Mouse (Mus musculus) kidney, postnatal 36 days (tissue): ENCODE measurements around the gene Mthfd1l.

Source experiments
- DNase-seq, 2 experiments: peaks; one replicate each; pipeline ENCODE4 v3.0.0; 2021 to 2022; ENCODE audit warnings: mixed read lengths in 2 of 2

Mthfd1l gene

GRCm38 (mm10) chr10:4084907-4085306, 112.0 kb downstream of the Mthfd1l start:
- no peak for DNase-seq

DNA sequence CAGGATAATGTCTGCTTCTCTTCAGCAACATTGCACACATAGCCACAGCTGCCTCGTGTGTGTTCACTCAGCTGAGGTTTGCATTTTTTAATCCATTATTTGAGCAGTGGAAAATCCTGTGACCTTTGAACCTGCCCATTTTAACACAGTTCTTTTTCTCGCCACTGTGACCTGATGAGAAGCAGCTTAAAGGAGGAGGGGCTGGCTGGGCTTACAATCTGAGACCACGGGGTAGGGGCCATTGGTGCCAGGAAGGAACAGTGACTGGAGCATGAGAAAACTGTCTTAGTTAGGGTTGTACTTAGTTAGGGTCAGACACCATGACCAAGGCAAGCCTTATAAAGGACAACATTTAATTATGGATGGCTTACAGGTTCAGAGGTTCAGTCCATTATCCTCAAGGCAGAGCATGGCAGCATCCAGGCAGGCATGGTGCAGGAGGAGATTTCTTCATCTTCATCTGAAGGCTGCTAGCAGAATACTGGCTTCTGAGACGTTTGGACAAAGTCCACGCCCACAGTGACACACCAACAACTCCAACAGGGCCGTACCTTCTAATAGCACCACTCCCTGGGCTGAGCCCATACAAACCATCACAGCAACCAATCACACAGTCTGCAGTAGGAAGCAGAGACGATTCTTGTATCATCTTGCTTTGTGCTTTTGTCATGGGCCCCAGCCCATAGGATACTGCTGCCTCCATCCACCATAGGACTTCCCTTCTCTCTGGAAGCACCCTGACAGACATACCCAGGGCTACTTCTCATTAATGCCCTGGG, 112.6 kb downstream of the Mthfd1l start:
- no peak for DNase-seq

GRCm38 (mm10) chr10:4087563-4087962, 114.6 kb downstream of the Mthfd1l start:
- no peak for DNase-seq

- peak in 1 of 2 experiments; percentile 74 for DNase-seq
These were observed 116.0 kb downstream of the Mthfd1l start for GRCm38 (mm10) chr10:4088744-4089414.

- no peak for DNase-seq
These were observed 117.0 kb downstream of the Mthfd1l start for GRCm38 (mm10) chr10:4089885-4090284.

GRCm38 (mm10) chr10:4092990-4093389, 120.1 kb downstream of the Mthfd1l start:
- DNase-seq, result no peak

GRCm38 (mm10) chr10:4094093-4094817, 121.3 kb downstream of the Mthfd1l start:
- DNase-seq, result no peak

GRCm38 (mm10) chr10:4096151-4096550, 123.2 kb downstream of the Mthfd1l start:
- no peak for DNase-seq

- DNase-seq, result no peak
These were observed 127.1 kb downstream of the Mthfd1l start for GRCm38 (mm10) chr10:4100007-4100406.

DNA sequence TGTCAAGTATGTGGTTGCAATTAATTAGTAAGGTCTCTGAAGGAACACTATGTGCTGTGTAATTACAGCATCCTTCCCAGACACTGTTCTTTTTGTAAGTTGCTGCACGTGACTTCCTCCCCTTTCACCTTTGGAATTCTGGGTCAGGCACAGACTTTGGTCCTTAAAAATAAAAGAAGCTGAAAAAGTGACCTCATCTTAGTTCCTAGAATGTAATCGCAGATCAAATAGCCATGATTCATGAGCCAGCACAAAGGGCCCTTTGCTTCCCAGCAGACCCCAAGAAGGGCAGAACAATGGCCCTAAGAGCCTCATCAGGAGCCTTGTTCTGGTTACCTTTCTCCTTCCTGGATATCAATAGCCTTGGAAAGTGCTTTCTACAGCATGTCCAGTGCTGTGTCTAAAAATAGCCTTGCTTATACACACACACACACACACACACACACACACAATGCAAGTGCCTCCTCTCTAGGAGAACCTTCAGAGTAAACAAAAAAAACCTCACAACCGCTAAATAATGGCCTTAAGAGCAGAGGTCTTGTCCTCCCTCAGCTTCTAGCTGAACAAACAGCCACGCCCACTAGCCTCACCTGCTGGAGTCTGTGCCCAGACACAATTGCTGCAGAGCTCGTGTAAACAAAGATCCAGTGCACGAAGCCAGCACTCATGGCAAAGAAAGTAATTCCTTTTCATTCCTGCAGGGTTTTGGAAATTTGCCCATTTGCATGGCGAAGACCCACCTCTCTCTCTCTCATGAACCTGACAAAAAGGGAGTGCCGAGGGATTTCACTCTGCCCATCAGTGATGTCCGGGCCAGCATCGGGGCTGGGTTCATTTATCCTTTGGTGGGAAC, 133.0 kb downstream of the Mthfd1l start:
- peak; percentile 29 to 55 for DNase-seq

DNA sequence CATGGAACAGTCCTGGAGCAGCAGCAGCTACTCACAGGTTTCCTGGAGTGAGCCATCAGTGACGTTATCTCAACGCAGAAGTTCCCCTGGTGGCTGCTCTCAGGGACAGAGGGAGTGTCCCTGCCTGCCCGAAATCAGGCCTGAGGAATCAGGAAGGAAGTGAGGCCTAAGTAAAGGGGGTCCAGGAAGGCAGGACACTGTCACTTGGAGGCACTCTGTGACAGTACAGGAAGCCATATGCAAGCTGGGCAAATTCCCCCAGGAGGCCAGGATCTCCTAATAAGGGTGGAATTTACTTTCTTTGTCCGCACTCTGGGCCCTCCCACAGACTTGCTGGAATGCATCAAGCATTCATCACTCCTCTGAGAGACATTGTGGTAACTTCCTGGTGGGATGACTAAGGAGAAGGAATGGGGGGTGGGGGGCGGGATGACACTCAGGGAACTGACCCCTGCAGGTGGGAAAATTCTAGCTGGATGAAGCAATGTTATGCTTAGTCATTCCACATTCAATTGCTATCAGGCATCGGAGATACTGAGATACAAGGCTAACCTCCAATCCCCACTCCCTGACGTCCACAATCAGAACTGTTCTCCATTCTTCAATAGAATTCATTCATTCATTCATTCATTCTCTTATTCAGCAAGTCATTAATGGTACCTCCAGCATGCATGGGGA, 134.9 kb downstream of the Mthfd1l start:
- DNase-seq, result peak; percentile 60 to 81

- no peak for DNase-seq
These were observed 135.5 kb downstream of the Mthfd1l start for GRCm38 (mm10) chr10:4108462-4108861.

DNA sequence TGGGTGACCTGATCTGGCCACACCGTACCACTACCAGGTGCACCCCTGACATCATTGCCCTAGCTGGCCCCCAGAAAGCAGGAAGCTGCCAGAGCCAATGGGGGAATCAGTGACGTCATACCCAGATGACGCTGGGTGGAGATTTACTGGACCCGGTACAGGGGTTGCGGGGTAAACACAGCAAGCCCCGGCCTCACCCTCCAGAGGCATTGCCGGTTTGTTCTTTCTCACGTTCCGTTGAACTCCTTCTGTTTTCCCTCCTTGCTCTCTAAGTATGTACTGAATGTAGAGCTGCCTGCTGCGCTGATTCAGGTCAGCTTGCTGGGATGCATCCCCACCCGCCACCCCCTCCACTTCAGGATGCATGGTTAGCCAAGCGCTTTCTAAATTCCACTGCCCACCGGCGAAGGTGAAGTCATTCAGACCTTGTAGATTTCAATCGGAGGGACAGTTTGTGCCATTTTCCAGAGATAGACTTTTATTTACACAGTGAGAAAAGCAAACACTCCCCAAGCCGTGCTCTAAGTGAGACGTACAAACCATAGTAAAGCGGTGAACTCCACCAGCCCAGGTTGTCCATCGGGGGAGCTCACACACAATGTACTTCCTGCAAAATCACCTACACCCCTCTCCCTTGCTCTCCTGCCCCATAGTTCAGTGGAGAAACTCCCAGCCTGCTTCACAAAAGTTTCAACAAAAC, 138.3 kb downstream of the Mthfd1l start:
- DNase-seq, result no peak

- no peak for DNase-seq
These were observed 138.8 kb downstream of the Mthfd1l start for GRCm38 (mm10) chr10:4111795-4112139.

GRCm38 (mm10) chr10:4112611-4113327, 139.9 kb downstream of the Mthfd1l start:
- DNase-seq, result no peak

DNA sequence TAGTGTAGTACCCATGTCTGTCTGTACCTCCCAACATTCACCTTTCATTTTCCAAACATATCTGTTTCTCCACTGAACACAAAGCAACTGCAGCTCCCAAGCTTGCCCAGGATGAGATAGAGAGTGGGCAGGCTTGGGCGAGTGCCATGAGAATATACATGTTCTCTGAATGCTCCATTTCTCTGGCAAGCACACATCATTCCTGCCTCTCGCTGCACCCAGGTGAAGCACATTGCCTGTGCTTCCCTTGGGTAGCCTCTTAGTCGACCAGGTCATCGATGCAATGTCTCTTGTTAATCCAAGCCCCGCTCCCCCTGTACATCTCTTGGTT, 140.4 kb downstream of the Mthfd1l start:
- DNase-seq, result no peak

- no peak for DNase-seq
These were observed 143.7 kb downstream of the Mthfd1l start for GRCm38 (mm10) chr10:4116653-4117052.

- DNase-seq, result no peak
These were observed 144.2 kb downstream of the Mthfd1l start for GRCm38 (mm10) chr10:4117091-4117490.

DNA sequence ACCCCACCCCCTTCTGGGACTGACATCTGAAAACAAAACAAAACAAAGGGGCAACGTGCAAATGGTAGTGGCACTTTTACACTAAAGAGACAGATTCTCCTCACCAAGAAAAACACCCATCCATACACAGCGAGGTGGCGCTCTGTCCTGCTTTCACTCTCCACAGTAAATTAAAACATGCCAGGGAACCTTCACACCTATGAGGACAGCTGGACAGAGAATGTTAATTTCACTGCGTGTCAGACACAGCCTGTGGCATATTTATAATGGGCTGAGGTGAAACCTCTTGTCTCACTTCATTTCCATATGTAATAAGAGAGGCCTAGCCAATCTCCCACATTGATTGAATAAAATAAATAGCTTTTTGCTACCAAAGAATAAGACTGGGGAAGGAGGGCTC, 146.4 kb downstream of the Mthfd1l start:
- DNase-seq, result no peak

DNA sequence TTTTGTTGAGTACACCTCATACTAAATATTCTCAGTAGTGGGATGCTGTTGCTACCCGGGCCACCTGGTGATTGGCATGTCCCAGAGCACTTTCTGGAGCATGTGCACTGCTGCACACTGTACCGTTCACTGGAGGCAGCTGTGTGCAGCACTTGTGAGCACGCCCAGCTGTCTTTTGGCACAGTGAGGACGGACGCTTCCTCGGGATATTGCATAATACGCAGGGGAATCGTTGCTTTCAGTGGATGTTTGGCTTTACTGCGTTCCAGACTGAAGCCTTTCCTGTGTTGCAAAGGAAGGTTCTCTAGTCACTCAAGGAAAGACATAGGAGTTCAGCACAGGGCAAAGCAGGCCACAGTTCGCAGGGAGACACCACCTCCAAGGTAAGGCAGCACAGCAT, 147.8 kb downstream of the Mthfd1l start:
- DNase-seq, result peak; percentile 66 to 82

GRCm38 (mm10) chr10:4121197-4121596, 148.3 kb downstream of the Mthfd1l start:
- DNase-seq, result no peak
